Mouse (Mus musculus): ENCODE results near the gene Slc35g3. TPM values are rescaled to one million over a fixed set of nuclear protein-coding genes. Genes with fewer than 3 reads are reported as not detected.

Gene Slc35g3
- polyA plus RNA-seq (2014; fragmentation: Illumina TruSeq; extraction: RNeasy Lipid Tissue Mini Kit (QIAGEN cat#74804); ENCODE audit: low read depth, low replicate concordance) = not detected

DNA sequence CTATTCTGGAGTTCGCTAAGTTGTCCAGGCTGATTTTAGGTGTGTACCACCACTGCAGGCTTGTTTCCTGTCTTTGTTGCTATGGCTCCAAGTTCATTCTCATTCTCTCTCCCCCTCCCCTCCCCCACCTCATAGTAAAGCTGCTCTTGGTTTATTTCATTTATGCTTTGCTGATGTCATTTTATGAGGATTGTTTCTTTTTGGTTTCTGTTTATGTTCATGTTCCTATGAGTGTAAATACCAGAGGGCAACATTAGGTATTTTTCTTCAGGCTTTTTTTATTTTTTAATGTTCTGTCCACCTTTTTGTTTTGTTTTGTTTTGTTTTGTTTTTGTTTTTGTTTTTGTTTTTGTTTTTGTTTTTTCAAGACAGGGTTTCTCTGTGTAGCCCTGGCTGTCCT lies at the start of gene Slc35g3:
Slc35g3 (minus strand) TSS at position 101 of the 400 bp plus-strand sequence.

DNA sequence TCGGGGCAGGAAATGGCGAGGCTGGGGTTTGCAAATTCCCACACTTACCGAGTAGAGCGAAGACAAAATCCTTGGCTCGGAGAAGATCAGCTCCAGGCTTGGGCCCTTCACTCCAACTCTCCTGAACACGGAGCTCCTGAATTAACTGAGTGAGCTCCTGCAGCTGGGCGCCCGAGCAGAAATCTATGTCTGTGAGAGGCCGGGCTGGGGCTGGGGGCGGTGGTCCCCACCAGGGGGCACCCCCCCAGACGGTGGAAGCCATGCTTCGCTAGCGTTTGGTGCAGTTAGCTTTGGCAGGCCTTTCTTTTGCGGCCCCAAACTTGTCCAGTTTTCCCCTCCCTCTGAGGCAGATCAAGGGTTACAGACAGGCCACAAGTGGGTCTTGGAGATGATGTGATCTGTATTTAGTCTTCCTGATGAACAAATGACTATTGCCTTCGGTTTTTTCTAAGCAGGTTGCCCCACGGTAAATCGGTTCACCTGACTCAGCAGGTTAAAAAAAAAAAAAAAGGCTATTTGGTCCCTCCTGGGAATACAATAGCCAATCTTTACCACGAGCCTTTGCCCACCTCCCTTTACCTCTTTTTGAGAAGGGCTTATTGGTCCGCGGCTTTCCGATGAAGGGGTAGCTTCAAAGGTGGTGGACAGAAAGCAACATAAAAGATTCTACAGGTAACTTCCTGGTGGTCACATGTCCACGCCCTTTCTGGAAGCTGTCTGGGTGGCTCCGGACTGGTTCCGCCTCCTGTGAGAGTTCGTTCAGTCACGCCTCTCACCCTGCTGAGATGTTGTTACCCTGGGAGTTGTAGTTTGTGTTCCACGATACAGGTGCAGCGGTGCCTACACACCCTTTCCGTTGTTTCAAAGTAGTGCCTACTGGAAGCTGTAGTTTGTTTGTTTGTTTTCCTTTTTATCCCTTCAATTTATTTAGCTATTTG lies 43.5 kb upstream of the Slc35g3 start, which contains the start of gene Tmem102:
Tmem102 (minus strand) TSS at position 653 of the 938 bp plus-strand sequence.

DNA sequence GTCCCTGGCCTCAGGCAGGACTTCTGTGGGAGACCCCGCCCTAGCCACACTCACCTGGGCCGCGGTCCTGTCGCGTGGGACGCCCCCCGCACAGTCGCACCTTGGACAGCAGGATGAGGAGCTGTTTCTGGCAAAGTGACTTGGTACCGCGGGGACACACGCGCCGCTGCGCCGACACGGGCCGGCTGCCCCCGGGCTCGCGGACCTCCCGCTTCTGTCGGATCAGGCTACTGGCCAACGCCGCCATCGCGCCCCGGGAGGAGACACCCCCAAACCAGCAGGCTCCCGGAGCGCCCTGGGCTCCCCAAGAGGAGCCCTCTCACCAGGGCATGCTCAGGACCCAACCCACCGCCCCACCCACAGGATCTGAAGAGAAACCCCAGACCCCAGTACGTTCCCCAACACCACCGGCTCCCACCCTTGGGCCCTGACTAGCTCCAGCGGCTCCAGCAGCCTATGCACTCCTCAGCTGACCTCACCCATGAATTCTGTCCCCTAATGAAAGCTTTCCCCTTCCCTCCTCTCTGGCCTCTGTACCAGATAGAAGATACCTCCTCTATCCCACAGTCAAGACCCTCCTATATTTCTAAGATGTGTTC lies 39.7 kb upstream of the Slc35g3 start, which contains the start of gene Fgf11:
Fgf11 (minus strand) TSS at position 479 of the 599 bp plus-strand sequence.

DNA sequence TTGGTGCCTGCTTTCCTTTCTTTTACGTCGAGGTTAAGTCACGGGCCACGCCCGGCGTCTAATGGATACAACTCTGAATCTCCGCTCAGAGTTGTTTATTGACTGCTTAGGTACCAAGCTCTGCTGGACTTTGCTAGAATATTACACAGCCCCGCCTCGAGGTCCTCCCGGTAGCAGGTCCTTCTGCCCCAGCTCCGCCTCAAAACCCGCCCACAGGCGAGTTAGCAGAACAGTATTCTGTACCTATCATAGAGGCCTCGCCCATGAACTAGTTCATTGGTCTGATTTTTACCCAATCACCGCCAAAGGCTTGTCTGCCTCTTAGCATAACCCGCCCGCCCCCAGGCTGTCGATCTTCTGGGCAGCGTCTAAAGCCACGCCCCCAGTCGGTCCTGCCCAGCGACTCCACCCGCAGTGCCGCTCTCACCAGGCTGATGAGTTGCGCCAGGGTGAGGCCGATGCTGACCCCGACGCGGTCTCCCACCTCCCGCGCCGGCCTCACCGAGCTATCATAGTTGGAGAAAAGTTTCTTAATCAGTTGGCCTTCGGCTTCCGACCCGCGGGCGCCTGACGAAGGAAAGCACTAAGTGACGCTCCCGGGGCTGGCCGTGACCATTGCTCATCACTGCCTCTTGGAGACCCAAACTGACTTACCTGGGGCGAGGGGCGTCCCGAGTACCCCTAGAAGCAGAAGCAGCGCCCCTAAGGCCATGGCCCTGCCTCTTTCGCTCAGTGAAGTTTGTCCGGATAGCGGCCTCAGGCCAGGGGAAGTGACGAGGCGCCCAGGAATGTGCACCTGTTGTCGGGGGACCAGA lies 33.6 kb upstream of the Slc35g3 start, which contains the start of gene Chrnb1:
Chrnb1 (minus strand) TSS at position 776 of the 815 bp plus-strand sequence.

DNA sequence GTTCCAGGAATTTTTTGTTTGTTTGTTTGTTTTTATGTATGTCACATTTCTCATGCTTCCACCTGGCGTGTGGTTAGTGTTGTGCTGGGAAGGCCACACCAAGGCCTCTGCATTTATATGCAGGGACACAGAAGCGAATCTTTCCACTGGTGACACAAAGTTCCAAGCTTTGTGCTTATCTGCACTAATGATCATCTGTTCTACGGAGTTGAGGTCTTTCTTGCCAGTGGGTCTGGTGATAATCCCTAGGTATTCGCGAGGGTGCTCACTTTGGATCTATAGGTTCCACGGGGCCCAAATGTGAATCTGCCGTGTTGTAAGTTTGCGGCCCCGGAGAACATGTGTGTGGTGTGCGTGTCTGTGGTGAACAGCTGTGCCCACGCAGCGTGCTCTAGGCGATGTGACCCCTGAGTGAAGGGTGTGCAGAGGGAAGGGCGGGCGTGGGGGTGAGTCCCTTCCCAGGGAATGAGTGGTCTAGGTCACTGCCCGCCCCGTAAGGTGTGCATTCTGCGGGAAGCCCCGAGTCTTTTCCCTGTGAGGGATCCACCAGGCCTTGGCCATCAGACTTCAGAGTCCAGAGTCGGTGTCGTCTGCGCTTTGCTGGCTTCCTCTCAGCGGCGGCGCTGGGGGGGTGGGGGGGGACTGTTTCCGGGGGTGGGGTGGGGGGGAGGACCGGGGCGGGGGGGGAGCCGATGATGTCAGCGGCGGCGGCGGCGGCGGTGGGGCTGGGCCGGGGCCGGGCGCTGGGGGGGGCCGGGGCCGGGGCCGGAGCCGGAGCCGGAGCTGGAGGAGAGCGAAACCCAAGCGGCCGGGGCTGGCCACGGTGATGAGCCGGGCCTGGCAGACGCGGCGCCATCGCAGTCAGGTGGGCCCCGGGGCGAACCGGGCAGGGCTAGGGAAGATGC lies 3.7 kb upstream of the Slc35g3 start, which contains the start of gene Zbtb4:
Zbtb4 (plus strand) TSS at position 692 of the 905 bp plus-strand sequence.

DNA sequence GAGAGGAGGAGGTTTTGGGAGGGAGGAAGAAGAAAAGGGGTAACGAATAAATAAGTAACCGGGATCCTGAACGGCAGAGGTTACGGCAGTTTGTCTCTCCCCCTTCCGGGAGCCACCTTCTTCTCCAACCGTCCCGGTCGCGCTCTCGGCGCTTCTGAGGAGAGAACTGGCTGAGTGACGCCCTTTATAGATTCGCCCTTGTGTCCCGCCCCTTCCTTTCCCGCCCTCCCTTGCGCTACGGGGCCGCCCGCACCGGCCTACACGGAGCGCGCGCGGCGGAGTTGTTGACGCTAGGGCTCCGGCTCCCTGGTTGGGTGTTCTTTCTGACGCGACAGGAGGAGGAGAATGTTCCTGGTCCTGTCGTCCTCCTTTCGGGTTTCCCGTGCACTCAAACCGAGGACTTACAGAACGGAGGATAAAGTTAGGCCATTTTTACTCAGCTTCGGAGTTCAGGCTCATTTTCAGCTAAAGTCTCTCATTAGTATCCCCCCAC lies 3.2 kb downstream of the Slc35g3 start, which contains the start of gene Polr2a:
Polr2a (minus strand) TSS at position 160 of the 493 bp plus-strand sequence.

Other genes with a start within 250 kb of the Slc35g3 start
- gene Dnah2, start 212.9 kb downstream of the Slc35g3 start, polyA plus RNA-seq (2014; fragmentation: Illumina TruSeq; extraction: RNeasy Lipid Tissue Mini Kit (QIAGEN cat#74804); ENCODE audit: low read depth, low replicate concordance) = 0.13 TPM
- 0.38 TPM for gene Efnb3, start 201.8 kb downstream of the Slc35g3 start, polyA plus RNA-seq (2014; fragmentation: Illumina TruSeq; extraction: RNeasy Lipid Tissue Mini Kit (QIAGEN cat#74804); ENCODE audit: low read depth, low replicate concordance)
- gene Wrap53, start 181.7 kb downstream of the Slc35g3 start, polyA plus RNA-seq (2014; fragmentation: Illumina TruSeq; extraction: RNeasy Lipid Tissue Mini Kit (QIAGEN cat#74804); ENCODE audit: low read depth, low replicate concordance) = 1.9 TPM
- gene Trp53, start 181.6 kb downstream of the Slc35g3 start, polyA plus RNA-seq (2014; fragmentation: Illumina TruSeq; extraction: RNeasy Lipid Tissue Mini Kit (QIAGEN cat#74804); ENCODE audit: low read depth, low replicate concordance) = 6.8 TPM
- gene Atp1b2, start 156.0 kb downstream of the Slc35g3 start, polyA plus RNA-seq (2014; fragmentation: Illumina TruSeq; extraction: RNeasy Lipid Tissue Mini Kit (QIAGEN cat#74804); ENCODE audit: low read depth, low replicate concordance) = 6.9 TPM
- gene Shbg, start 144.1 kb downstream of the Slc35g3 start, polyA plus RNA-seq (2014; fragmentation: Illumina TruSeq; extraction: RNeasy Lipid Tissue Mini Kit (QIAGEN cat#74804); ENCODE audit: low read depth, low replicate concordance) = not detected
- 1.7 TPM for gene Sat2, start 139.9 kb downstream of the Slc35g3 start, polyA plus RNA-seq (2014; fragmentation: Illumina TruSeq; extraction: RNeasy Lipid Tissue Mini Kit (QIAGEN cat#74804); ENCODE audit: low read depth, low replicate concordance)
- gene Fxr2, start 129.0 kb downstream of the Slc35g3 start, polyA plus RNA-seq (2014; fragmentation: Illumina TruSeq; extraction: RNeasy Lipid Tissue Mini Kit (QIAGEN cat#74804); ENCODE audit: low read depth, low replicate concordance) = 12.4 TPM
- gene Sox15, start 106.7 kb downstream of the Slc35g3 start, polyA plus RNA-seq (2014; fragmentation: Illumina TruSeq; extraction: RNeasy Lipid Tissue Mini Kit (QIAGEN cat#74804); ENCODE audit: low read depth, low replicate concordance) = not detected
- gene Mpdu1, start 99.3 kb downstream of the Slc35g3 start, polyA plus RNA-seq (2014; fragmentation: Illumina TruSeq; extraction: RNeasy Lipid Tissue Mini Kit (QIAGEN cat#74804); ENCODE audit: low read depth, low replicate concordance) = 20.3 TPM
- 2.6 TPM for gene Cd68, start 95.8 kb downstream of the Slc35g3 start, polyA plus RNA-seq (2014; fragmentation: Illumina TruSeq; extraction: RNeasy Lipid Tissue Mini Kit (QIAGEN cat#74804); ENCODE audit: low read depth, low replicate concordance)
- gene Eif4a1, start 89.5 kb downstream of the Slc35g3 start, polyA plus RNA-seq (2014; fragmentation: Illumina TruSeq; extraction: RNeasy Lipid Tissue Mini Kit (QIAGEN cat#74804); ENCODE audit: low read depth, low replicate concordance) = 463 TPM
- 129 TPM for gene Senp3, start 79.9 kb downstream of the Slc35g3 start, polyA plus RNA-seq (2014; fragmentation: Illumina TruSeq; extraction: RNeasy Lipid Tissue Mini Kit (QIAGEN cat#74804); ENCODE audit: low read depth, low replicate concordance)
- 38.2 TPM for gene Tnfsf13, start 76.2 kb downstream of the Slc35g3 start, polyA plus RNA-seq (2014; fragmentation: Illumina TruSeq; extraction: RNeasy Lipid Tissue Mini Kit (QIAGEN cat#74804); ENCODE audit: low read depth, low replicate concordance)
- gene Tnfsf12, start 66.1 kb downstream of the Slc35g3 start, polyA plus RNA-seq (2014; fragmentation: Illumina TruSeq; extraction: RNeasy Lipid Tissue Mini Kit (QIAGEN cat#74804); ENCODE audit: low read depth, low replicate concordance) = 1.6 TPM
- gene Tnfsfm13, start 65.9 kb downstream of the Slc35g3 start, polyA plus RNA-seq (2014; fragmentation: Illumina TruSeq; extraction: RNeasy Lipid Tissue Mini Kit (QIAGEN cat#74804); ENCODE audit: low read depth, low replicate concordance) = 8.2 TPM
- 25.7 TPM for gene Polr2a, start 3.3 kb downstream of the Slc35g3 start, polyA plus RNA-seq (2014; fragmentation: Illumina TruSeq; extraction: RNeasy Lipid Tissue Mini Kit (QIAGEN cat#74804); ENCODE audit: low read depth, low replicate concordance)
- gene Zbtb4, start 3.9 kb upstream of the Slc35g3 start, polyA plus RNA-seq (2014; fragmentation: Illumina TruSeq; extraction: RNeasy Lipid Tissue Mini Kit (QIAGEN cat#74804); ENCODE audit: low read depth, low replicate concordance) = 17.7 TPM
- 4.0 TPM for gene Chrnb1, start 34.0 kb upstream of the Slc35g3 start, polyA plus RNA-seq (2014; fragmentation: Illumina TruSeq; extraction: RNeasy Lipid Tissue Mini Kit (QIAGEN cat#74804); ENCODE audit: low read depth, low replicate concordance)
- 9.5 TPM for gene Fgf11, start 39.9 kb upstream of the Slc35g3 start, polyA plus RNA-seq (2014; fragmentation: Illumina TruSeq; extraction: RNeasy Lipid Tissue Mini Kit (QIAGEN cat#74804); ENCODE audit: low read depth, low replicate concordance)
- gene Tmem102, start 43.7 kb upstream of the Slc35g3 start, polyA plus RNA-seq (2014; fragmentation: Illumina TruSeq; extraction: RNeasy Lipid Tissue Mini Kit (QIAGEN cat#74804); ENCODE audit: low read depth, low replicate concordance) = 11.7 TPM
- not detected for gene Gm39566, start 53.3 kb upstream of the Slc35g3 start, polyA plus RNA-seq (2014; fragmentation: Illumina TruSeq; extraction: RNeasy Lipid Tissue Mini Kit (QIAGEN cat#74804); ENCODE audit: low read depth, low replicate concordance)
- not detected for gene Spem2, start 56.5 kb upstream of the Slc35g3 start, polyA plus RNA-seq (2014; fragmentation: Illumina TruSeq; extraction: RNeasy Lipid Tissue Mini Kit (QIAGEN cat#74804); ENCODE audit: low read depth, low replicate concordance)
- gene Spem1, start 60.2 kb upstream of the Slc35g3 start, polyA plus RNA-seq (2014; fragmentation: Illumina TruSeq; extraction: RNeasy Lipid Tissue Mini Kit (QIAGEN cat#74804); ENCODE audit: low read depth, low replicate concordance) = not detected
- gene Nlgn2, start 75.8 kb upstream of the Slc35g3 start, polyA plus RNA-seq (2014; fragmentation: Illumina TruSeq; extraction: RNeasy Lipid Tissue Mini Kit (QIAGEN cat#74804); ENCODE audit: low read depth, low replicate concordance) = 0.88 TPM
- gene Tmem256, start 76.5 kb upstream of the Slc35g3 start, polyA plus RNA-seq (2014; fragmentation: Illumina TruSeq; extraction: RNeasy Lipid Tissue Mini Kit (QIAGEN cat#74804); ENCODE audit: low read depth, low replicate concordance) = 18.5 TPM
- 0.98 TPM for gene Plscr3, start 84.4 kb upstream of the Slc35g3 start, polyA plus RNA-seq (2014; fragmentation: Illumina TruSeq; extraction: RNeasy Lipid Tissue Mini Kit (QIAGEN cat#74804); ENCODE audit: low read depth, low replicate concordance)
- 5.4 TPM for gene Tnk1, start 96.8 kb upstream of the Slc35g3 start, polyA plus RNA-seq (2014; fragmentation: Illumina TruSeq; extraction: RNeasy Lipid Tissue Mini Kit (QIAGEN cat#74804); ENCODE audit: low read depth, low replicate concordance)
- not detected for gene Tmem95, start 116.0 kb upstream of the Slc35g3 start, polyA plus RNA-seq (2014; fragmentation: Illumina TruSeq; extraction: RNeasy Lipid Tissue Mini Kit (QIAGEN cat#74804); ENCODE audit: low read depth, low replicate concordance)
- 2.9 TPM for gene Kctd11, start 119.4 kb upstream of the Slc35g3 start, polyA plus RNA-seq (2014; fragmentation: Illumina TruSeq; extraction: RNeasy Lipid Tissue Mini Kit (QIAGEN cat#74804); ENCODE audit: low read depth, low replicate concordance)
- gene Acap1, start 133.6 kb upstream of the Slc35g3 start, polyA plus RNA-seq (2014; fragmentation: Illumina TruSeq; extraction: RNeasy Lipid Tissue Mini Kit (QIAGEN cat#74804); ENCODE audit: low read depth, low replicate concordance) = 0.57 TPM
- 3.7 TPM for gene 2810408A11Rik, start 139.0 kb upstream of the Slc35g3 start, polyA plus RNA-seq (2014; fragmentation: Illumina TruSeq; extraction: RNeasy Lipid Tissue Mini Kit (QIAGEN cat#74804); ENCODE audit: low read depth, low replicate concordance)
- 2.6 TPM for gene Neurl4, start 139.1 kb upstream of the Slc35g3 start, polyA plus RNA-seq (2014; fragmentation: Illumina TruSeq; extraction: RNeasy Lipid Tissue Mini Kit (QIAGEN cat#74804); ENCODE audit: low read depth, low replicate concordance)
- 18.3 TPM for gene Gps2, start 151.9 kb upstream of the Slc35g3 start, polyA plus RNA-seq (2014; fragmentation: Illumina TruSeq; extraction: RNeasy Lipid Tissue Mini Kit (QIAGEN cat#74804); ENCODE audit: low read depth, low replicate concordance)
- gene Eif5a, start 160.0 kb upstream of the Slc35g3 start, polyA plus RNA-seq (2014; fragmentation: Illumina TruSeq; extraction: RNeasy Lipid Tissue Mini Kit (QIAGEN cat#74804); ENCODE audit: low read depth, low replicate concordance) = 144 TPM
- gene Ybx2, start 173.8 kb upstream of the Slc35g3 start, polyA plus RNA-seq (2014; fragmentation: Illumina TruSeq; extraction: RNeasy Lipid Tissue Mini Kit (QIAGEN cat#74804); ENCODE audit: low read depth, low replicate concordance) = 22.3 TPM
- gene Slc2a4, start 186.2 kb upstream of the Slc35g3 start, polyA plus RNA-seq (2014; fragmentation: Illumina TruSeq; extraction: RNeasy Lipid Tissue Mini Kit (QIAGEN cat#74804); ENCODE audit: low read depth, low replicate concordance) = 0.98 TPM
- 214 TPM for gene Cldn7, start 202.8 kb upstream of the Slc35g3 start, polyA plus RNA-seq (2014; fragmentation: Illumina TruSeq; extraction: RNeasy Lipid Tissue Mini Kit (QIAGEN cat#74804); ENCODE audit: low read depth, low replicate concordance)
- gene Ctdnep1, start 219.2 kb upstream of the Slc35g3 start, polyA plus RNA-seq (2014; fragmentation: Illumina TruSeq; extraction: RNeasy Lipid Tissue Mini Kit (QIAGEN cat#74804); ENCODE audit: low read depth, low replicate concordance) = 55.0 TPM
- 5.0 TPM for gene Elp5, start 220.5 kb upstream of the Slc35g3 start, polyA plus RNA-seq (2014; fragmentation: Illumina TruSeq; extraction: RNeasy Lipid Tissue Mini Kit (QIAGEN cat#74804); ENCODE audit: low read depth, low replicate concordance)
- gene Gabarap, start 229.2 kb upstream of the Slc35g3 start, polyA plus RNA-seq (2014; fragmentation: Illumina TruSeq; extraction: RNeasy Lipid Tissue Mini Kit (QIAGEN cat#74804); ENCODE audit: low read depth, low replicate concordance) = 508 TPM
- 22.4 TPM for gene Phf23, start 233.8 kb upstream of the Slc35g3 start, polyA plus RNA-seq (2014; fragmentation: Illumina TruSeq; extraction: RNeasy Lipid Tissue Mini Kit (QIAGEN cat#74804); ENCODE audit: low read depth, low replicate concordance)
- 0.63 TPM for gene Dvl2, start 238.6 kb upstream of the Slc35g3 start, polyA plus RNA-seq (2014; fragmentation: Illumina TruSeq; extraction: RNeasy Lipid Tissue Mini Kit (QIAGEN cat#74804); ENCODE audit: low read depth, low replicate concordance)

Data from sigmoid colon, adult 10 weeks (tissue).